Mouse (Mus musculus) CH12F3 (cell line): Measurements from ENCODE around the gene Abl2.
"Not testable (repeated sequence)": the region's sequence is repeated elsewhere in the genome, so short reads cannot be mapped to it uniquely, and the experiment has no call there.

Experiments
- in situ Hi-C: fragments of 300-500 bp; cut with MboI; formaldehyde crosslinking; loops from 2 replicates; pipeline ENCODE4 v1.14.3; 2020; ENCODE audit warnings: low sequenced_read_pairs

The Abl2 gene

DNA sequence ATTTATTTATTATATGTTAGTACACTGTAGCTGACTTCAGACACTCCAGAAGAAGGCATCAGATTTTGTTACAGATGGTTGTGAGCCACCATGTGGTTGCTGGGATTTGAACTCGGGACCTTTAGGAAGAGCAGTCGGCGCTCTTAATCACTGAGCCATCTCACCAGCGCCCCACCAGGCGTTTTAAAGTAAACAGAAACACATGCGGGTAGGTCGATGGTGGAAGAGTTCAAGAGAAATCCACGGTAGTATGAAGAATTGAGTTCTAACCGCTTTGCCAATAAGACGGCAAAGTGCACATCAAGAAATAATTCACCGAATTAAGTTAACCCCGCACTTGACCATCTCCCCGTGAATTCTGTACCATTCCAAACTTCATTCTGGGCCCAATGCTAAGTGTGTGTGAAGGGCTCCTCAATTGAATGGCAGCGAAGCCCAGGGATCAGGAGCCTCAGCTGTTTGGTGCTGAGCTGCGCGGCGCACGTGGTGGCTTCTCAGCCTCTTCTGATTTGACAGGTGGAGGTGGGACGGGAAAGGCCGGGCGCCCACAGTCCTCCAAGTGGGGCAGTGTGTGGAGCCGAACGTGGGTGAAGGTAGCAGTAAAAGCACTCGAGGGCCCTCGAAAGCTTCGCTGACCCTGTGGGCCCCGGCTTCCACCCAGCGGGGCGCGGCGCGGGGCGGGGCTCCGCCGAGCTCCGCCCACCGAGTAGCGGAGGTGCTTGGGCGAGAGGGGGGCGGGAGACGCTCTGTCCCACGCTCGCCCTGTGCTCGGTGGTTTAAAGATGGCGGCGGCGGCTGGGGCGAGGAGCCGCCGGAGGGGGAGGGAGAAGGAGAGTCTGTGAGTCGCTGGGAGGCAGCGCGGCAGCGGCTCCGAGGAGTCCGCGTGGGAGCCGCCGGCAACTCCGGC is at the start of gene Abl2:
TSS of gene Abl2 (plus strand) at position 763 of the 907 bp plus-strand sequence.
- in situ Hi-C loops, result no loop called here

GRCm38 (mm10) chr1:156520136-156520780 is 38.3 kb upstream of the Abl2 start:
- in situ Hi-C loops, result no loop called here

DNA sequence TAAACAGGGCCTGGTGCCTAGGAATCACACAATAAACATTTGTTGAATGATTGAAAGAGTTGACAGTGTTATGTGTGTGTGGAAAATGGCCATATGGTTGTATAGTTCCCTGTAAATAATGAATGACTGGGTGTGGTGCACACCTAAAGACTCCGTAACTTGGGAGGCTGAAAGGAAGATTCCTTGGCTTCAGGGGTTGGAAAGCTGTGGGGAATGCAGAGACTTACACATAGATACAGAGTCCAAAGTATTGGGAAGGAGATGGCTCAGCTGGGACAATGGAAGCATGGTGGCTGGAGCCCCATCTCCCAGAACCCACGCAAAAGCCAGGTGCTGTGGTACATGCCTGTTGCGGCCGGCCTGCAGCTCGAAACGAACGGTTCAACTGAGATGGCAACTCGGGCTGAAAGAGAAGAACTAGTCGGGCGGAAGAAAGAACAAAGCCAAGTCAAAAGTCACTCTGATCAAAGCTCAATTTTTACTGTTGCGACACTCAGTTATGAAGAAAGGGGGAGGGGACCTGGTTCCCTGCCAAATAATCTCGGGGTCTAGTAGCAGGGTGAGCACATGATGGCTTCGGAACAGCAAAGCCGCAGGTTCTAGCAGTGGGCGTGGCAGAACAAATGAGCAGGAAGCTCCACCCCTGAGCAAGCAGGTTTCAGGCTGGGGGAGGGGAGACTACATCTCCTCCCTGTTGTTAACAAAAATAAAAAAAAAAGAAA is 36.6 kb upstream of the Abl2 start:
- in situ Hi-C loops, result no loop called here

- in situ Hi-C loops, result not testable (repeated sequence)
Measured at GRCm38 (mm10) chr1:156523842-156524241, 34.7 kb upstream of the Abl2 start, which contains the start of gene Gm10031. TSS of gene Gm10031 (plus strand) at chr1:156524012.

GRCm38 (mm10) chr1:156532476-156533175 is 26.0 kb upstream of the Abl2 start:
- in situ Hi-C loops, result not testable (repeated sequence)

- in situ Hi-C loops, result no loop called here
Measured at GRCm38 (mm10) chr1:156533483-156533882, 25.1 kb upstream of the Abl2 start.

- in situ Hi-C loops, result no loop called here
Measured at GRCm38 (mm10) chr1:156533911-156534310, 24.7 kb upstream of the Abl2 start.

DNA sequence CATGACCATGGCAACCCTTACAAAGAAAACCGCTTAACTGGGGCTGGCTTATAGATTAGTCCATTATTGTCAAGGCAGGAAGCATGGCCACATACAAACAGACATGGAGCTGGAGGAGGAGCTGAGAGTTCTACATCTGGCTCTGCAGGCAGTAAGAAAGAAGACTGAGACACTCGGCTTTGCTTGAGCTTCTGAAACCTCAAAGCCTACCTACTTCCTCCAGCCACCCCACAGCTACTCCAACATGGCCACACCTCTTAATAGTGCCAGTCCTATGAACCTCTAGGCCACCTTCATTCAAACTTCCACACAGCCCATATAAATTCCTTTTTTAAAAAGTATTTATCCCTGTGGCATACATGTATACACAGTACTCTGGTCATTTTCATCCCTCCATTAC is 21.6 kb upstream of the Abl2 start:
- in situ Hi-C loops, result no loop called here

DNA sequence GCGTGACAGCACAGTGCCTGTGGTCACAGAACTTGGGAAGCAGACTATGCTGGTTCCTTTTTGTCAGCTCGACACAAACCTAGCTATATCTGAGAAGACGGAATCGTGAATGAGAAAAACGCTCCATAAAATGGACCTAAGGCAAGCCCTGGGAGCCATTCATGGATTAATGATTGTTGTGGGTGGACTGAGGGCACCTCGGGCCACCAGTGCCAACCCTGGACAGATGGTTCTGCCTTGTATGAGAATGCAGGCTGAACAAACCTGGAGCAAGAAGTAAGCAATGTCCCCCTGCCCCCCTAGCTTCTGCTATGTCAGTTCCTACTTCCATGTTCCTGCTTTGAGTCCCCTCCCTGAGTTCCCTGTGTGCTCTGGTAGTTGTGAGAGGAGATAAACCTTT is 20.9 kb upstream of the Abl2 start:
- in situ Hi-C loops, result no loop called here

DNA sequence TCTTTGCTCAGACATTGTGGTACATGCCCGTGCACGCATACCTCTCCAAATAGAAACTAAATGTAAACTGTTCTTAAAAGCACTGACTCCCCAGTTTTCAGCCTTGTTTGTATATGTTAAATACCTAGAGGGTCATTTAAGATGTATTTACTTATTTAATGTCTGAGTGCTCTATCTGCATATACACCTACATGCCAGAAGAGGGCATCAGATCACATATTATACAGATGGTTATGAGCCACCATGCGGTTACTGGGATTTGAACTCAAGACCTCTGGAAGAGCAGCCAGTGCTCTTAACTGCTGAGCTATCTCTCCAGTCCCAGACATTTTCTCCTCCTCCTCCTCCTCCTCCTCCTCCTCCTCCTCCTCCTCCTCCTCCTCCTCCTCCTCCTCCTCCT is 20.2 kb upstream of the Abl2 start:
- in situ Hi-C loops, result no loop called here

- in situ Hi-C loops, result no loop called here
Measured at GRCm38 (mm10) chr1:156539787-156540560, 18.6 kb upstream of the Abl2 start.

GRCm38 (mm10) chr1:156543999-156544398 is 14.6 kb upstream of the Abl2 start:
- in situ Hi-C loops, result no loop called here

DNA sequence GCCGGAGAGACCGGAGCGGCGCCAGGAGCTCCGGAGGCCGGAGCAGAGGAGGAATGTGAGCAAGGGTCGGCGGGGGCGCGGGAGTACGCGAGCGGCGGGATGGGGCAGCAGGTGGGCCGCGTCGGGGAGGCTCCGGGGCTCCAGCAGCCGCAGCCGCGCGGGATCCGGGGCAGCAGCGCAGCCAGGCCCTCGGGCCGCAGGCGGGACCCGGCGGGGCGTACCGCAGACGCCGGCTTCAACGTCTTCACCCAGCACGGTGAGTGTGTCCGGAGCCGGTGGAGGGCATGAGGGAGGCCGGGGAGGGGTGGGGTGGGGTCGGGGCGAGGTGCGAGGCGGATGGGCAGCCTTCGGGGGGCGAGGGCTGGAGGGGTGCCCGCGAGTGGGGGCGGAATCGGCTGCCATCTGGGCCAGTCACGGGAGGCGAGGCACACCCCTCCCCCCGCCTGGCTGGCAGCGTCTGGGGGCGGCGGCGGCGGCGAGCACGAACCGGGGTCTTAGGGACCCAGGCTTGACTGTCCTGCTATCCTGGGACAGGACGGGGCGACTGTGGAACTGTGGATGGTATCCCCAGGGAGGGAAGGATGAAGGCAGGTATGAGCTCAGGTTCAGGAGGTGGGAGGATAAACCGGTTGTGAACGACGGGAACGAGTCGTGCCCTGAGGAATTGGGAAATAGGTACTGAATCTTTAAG is 509 bp downstream of the Abl2 start:
- in situ Hi-C loops, result no loop called here

- in situ Hi-C loops, result no loop called here
Measured at GRCm38 (mm10) chr1:156559641-156560020, 1.0 kb downstream of the Abl2 start.

GRCm38 (mm10) chr1:156560500-156560899 is 1.9 kb downstream of the Abl2 start:
- in situ Hi-C loops, result no loop called here

DNA sequence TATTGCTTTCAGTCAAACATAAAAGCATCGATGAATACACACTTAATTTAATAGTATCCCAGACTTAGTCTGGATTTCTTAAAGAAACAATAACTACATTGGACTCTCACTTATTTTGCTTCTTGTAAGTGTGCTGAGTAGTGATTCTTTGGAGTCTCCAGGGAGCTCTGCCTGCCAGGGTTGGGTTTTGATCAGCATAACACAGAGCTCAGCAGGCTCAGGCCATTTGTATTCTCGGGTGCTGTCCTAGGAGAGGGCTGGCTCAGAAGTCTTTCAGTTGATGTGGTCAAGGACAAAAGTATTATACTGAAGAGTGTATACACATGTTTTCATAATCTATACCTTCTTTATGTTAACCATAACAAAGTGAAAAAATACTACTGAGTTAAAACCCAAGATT is 6.7 kb downstream of the Abl2 start:
- in situ Hi-C loops, result no loop called here

DNA sequence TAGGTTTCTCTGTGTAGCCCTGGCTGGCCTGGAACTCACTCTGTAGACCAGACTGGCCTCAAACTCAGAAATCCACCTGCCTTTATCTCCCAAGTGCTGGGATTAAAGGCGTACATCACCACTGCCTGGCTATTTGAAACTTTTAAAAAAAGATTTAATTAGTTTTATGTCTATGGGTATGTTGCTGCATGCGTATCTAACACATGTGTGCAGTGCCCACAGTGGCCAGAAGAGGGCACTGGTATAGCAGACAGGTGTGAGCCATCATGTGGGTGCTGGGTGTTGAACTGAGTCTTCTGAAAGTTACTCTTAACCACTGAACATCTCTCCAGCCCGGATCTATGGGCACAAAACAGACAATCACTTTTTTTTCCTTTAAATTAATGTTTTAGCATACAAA is 7.5 kb downstream of the Abl2 start:
- in situ Hi-C loops, result no loop called here

GRCm38 (mm10) chr1:156569615-156570014 is 11.0 kb downstream of the Abl2 start:
- in situ Hi-C loops, result no loop called here

- in situ Hi-C loops, result no loop called here
Measured at GRCm38 (mm10) chr1:156572952-156573351, 14.4 kb downstream of the Abl2 start.

DNA sequence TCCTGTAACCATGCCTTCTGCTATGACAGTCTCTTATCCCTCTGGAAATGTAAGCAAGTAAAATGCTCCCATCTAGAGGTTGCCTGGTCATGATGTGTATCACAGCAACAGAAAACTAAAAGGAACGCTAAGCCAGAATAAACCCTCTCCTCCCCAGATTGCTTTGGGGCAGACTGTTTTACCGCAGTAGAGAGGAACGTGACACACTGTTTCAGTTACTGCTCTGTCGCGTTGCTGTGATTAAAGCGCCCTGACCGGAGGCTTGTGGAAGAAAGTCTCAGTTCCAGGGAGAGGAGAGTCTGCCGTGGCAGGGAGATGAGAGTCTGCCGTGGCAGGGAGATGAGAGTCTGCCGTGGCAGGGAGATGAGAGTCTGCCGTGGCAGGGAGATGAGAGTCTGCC is 22.6 kb downstream of the Abl2 start:
- in situ Hi-C loops, result no loop called here
